Mouse (Mus musculus): ENCODE measurements around the gene Lyl1.
A peak's percentile ranks its signal among the peaks of the same experiment; 100 is the strongest.

The Lyl1 gene

DNA sequence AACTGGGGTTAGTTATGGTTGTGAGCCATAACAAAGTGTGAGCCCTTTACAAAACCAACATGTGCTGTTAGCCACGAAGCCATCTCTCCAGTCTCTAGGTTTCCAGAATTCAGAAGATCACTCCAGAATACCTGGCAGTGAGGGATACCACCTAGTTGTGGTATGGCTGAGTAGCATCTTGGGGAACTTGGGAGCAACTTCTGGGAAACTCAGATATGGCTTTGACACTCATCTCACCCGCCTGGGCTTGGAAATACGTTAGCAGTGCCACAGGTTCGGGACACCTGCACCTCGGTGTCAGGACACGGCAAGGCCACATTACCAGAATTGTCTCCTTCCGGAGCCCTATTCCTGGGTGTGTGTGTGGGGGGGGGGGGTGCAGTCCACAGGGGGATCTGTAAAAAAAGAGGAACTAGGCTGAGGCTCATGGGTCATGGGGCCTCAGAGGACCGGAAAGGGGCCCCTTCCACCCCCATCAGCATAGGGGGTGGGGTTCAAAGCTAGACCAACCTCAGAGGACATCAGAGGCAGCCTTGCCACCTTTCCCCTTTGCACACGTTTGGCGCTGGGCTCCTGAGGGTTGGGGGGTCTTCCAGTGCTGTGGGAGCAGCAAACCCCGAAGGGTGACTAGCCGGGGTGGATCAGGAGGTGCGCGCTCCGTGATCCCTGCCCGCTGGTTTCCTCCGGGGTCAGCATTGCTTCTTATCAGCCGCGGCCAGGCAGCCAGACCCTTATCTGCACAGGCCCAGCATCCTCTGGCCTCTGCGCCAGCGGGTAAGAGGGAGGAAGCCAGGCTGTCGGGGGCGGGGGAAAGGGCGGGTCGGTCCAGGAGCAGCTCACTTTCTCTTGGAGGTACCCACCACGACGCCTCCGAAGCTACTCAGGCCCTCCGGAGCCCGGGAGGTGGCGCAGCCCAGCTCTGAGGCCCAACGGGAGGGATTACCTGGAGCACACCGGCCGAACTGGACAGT, at the start of gene Lyl1:
Gene Lyl1 (plus strand): TSS at position 517 of the 971 bp plus-strand sequence.
- DNase-seq (ENCODE audit: low read depth) = peak; percentile 58

- DNase-seq (ENCODE audit: low read depth) = no peak
Measured at GRCm38 (mm10) chr8:84653092-84653631, 48.1 kb upstream of the Lyl1 start.

DNA sequence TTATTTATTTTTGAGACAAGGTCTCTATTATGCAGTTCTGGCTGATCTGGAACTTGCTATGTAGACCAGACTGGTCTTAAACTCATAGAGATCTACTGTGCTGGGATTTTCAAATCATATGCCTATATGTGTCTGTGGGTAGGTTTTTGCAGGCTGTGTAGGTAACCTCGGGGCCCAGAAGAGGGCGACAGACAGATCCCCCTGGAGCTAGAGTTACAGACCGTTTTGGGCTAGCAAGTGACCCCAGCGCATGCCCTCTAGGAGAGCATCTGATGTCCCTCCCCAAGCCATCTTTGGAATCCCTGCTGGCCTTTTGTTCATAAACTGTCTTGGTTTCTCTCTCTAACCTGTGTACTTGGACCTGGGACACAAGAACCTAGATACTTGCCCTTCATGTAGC, 46.7 kb upstream of the Lyl1 start:
- peak; percentile 61 for DNase-seq (ENCODE audit: low read depth)

DNA sequence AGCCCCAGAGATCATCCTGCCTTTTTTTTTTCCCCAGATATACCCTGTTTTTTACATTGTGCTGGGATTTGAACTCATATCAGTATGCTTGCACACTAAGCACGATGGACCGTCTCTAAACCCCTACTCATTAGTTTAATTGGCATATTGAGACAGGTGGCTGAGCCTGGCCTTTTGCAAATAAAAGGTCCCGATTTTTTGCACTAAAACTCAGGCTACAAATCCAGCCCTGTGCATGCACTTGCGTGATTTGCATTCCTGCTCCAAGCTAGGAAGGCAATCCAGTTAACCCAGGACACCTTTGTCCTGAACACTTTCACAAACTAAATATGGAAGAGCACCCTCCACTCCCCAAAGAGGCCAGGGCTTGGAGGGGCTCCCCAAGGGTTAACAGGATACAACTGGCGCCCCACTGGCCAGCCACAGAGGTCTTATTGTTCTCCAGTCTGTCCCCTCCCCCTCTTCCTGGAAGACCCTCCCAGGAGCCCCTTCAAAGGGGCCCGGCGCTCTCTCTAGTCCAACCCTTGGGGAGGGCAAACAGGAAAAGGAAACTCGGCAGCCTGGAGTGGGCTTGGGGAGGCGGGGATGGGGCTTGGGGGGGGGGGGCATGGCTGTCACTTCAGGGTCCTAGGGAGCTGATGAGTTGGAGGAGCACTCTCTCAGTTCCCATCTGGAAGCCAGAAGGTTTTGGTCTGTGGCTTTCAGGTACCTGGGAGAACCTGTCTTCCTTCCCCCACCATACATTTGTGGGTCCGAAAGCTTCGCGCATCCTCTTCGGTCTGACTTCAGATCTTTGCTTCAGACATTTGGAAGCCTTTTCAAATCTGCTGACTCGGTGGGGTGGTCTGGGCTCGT, 45.7 kb upstream of the Lyl1 start:
- peak; percentile 28 for DNase-seq (ENCODE audit: low read depth)

- peak; percentile 32 for DNase-seq (ENCODE audit: low read depth)
Measured at GRCm38 (mm10) chr8:84656191-84656525, 45.1 kb upstream of the Lyl1 start.

GRCm38 (mm10) chr8:84656641-84657126, 44.6 kb upstream of the Lyl1 start:
- DNase-seq (ENCODE audit: low read depth) = peak; percentile 88

GRCm38 (mm10) chr8:84657203-84657602, 44.1 kb upstream of the Lyl1 start:
- DNase-seq (ENCODE audit: low read depth) = no peak

DNA sequence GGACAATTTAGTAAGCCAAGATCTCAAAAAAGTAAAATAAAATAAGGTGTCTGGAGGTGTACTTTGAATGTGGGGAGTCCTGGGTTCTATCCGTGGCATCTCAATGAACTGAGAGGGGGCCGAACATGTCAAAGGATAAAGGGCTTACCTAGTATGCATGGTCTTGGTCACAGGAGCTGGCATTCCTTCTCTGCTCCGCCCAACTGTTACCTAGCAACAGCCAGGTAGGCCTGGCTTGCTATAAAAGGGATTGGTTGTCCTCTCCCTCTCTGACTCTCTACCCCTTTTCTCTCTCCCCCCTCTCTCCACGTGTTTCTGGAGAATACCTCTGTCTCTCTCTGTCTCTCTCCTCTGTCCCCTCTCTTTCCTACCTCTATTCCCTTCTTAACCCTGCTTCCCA, 43.6 kb upstream of the Lyl1 start:
- peak; percentile 35 for DNase-seq (ENCODE audit: low read depth)

DNA sequence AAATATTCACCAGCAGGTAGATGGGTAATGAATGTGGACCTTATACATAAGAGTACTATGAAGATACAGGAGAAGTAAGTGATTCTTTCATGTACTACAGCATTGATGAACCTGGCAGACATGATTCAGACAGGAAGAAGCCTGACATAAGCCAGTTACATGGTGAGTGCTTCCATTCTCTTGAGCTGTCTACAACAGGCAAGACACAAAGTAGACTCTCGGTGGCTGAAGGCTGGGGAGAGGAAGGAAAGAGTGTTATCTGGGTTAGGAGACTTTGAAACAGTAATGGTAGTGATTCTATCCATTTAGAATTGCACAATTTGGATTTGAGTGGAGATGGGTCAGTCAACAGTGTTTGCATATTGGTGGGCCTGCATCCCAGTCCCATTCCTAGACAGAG, 42.3 kb upstream of the Lyl1 start:
- peak; percentile 58 for DNase-seq (ENCODE audit: low read depth)

GRCm38 (mm10) chr8:84659936-84660818, 41.1 kb upstream of the Lyl1 start:
- DNase-seq (ENCODE audit: low read depth) = peak; percentile 93

DNA sequence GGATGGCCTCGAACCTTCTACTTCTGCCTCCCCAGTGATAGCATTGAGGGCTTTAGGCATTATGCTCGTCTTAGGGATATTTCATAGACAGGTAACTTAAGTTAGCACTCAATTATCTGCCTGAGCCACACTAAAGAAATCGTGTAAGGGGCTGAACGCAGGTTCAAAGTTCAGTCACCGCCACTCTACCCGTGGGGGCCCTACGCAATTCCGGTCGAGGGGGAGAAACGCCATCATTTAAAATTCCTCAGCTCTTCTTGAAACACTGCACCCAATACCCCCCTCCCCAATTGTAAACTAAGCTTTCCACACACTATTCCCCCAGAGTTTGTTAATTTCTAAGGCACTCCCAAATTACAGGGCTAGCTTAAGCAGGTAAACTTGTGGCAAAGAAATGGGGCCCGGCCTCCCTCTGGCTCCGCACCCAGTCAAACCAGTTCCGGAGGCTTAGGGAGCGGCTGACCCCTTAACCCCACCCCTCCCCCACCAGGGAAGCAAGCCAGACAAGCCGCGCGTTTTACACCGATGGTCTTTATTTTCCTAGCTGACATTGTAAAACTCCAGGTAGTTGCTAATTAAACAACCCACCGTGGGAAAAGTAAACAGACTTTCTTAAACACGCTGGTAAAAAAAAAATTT, 40.3 kb upstream of the Lyl1 start:
- peak; percentile 77 for DNase-seq (ENCODE audit: low read depth)

- peak; percentile 90 for DNase-seq (ENCODE audit: low read depth)
Measured at GRCm38 (mm10) chr8:84661458-84661871, 39.8 kb upstream of the Lyl1 start.

- peak; percentile 75 for DNase-seq (ENCODE audit: low read depth)
Measured at GRCm38 (mm10) chr8:84661961-84662571, 39.2 kb upstream of the Lyl1 start.

GRCm38 (mm10) chr8:84662581-84663065, 38.6 kb upstream of the Lyl1 start, which contains the start of gene Ier2:
TSS of gene Ier2 (minus strand) at chr8:84662852.
- peak; percentile 97 for DNase-seq (ENCODE audit: low read depth)

DNA sequence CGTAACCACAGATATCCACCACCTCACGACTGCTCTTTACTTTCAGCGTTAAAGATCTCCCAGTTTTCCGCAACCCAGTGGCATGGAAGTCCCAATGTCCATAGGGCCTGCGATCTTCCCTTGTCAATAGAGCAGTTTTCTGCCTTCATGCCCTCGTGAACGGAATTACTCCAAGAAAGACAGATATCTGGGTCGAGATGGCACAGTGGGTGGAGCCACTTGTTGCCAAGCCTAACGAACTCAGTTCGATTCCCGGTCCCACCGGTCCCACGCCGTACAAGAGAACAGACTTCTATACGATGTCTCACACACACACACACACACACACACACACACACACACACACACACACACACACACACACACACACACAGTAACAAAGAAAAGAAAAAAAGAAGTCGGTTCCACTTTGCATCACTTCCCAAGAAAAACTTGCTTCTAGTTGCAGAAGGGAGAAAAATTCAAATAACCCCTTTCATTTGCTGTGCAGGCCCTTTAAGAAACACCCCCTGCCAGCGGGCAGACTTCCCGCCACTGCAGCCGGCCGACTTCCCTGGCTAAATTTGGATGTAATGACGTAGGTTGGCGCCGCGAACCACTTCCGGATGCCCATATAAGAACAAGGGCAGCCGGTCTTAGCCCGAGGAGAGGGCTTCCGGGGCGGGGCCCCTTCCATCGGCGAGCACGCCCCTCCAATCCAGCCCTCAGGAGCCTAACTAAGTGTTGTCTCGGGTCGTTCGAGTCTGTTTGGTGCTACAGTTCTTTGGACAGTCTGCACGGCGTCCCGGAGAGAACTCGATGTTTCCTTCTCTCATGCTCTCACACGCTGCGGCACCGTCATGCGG, 37.6 kb upstream of the Lyl1 start:
- peak; percentile 97 for DNase-seq (ENCODE audit: low read depth)

GRCm38 (mm10) chr8:84664566-84665384, 36.5 kb upstream of the Lyl1 start:
- DNase-seq (ENCODE audit: low read depth) = peak; percentile 90

- no peak for DNase-seq (ENCODE audit: low read depth)
Measured at GRCm38 (mm10) chr8:84665385-84665893, 35.8 kb upstream of the Lyl1 start.

GRCm38 (mm10) chr8:84668081-84668480, 33.2 kb upstream of the Lyl1 start:
- DNase-seq (ENCODE audit: low read depth) = no peak
